Mouse (Mus musculus) embryonic facial prominence, embryonic 10.5 days (tissue): ENCODE data around the gene C87436. TPM values are rescaled to one million over a fixed set of nuclear protein-coding genes. Genes with fewer than 3 reads are reported as not detected.

Experiments
- DNase-seq: peaks from one replicate; pipeline ENCODE4 v3.0.0-alpha.2; 2017; ENCODE audit warnings: low spot score
- H3K27ac ChIP-seq: fragments of 300-500 bp; sonication (generic); replicated peaks from 2 replicates; pipeline ENCODE4 v1.5.1; 2016; ENCODE audit warnings: mild to moderate bottlenecking
- H3K27me3 ChIP-seq: fragments of 300-500 bp; sonication (generic); replicated peaks from 2 replicates; pipeline ENCODE4 v1.6.1; 2016; ENCODE audit warnings: low read depth, mild to moderate bottlenecking; ENCODE audit not compliant: poor library complexity, severe bottlenecking
- H3K36me3 ChIP-seq: fragments of 300-500 bp; sonication (generic); replicated peaks from 2 replicates; pipeline ENCODE4 v1.6.1; 2016; ENCODE audit warnings: mild to moderate bottlenecking, moderate library complexity
- H3K4me1 ChIP-seq: fragments of 300-500 bp; sonication (generic); 2 replicates; pipeline ENCODE4 v1.6.1; 2016
- H3K4me3 ChIP-seq: fragments of 300-500 bp; sonication (generic); 2 replicates; pipeline ENCODE4 v1.5.1; 2016; ENCODE audit warnings: mild to moderate bottlenecking, moderate library complexity
- H3K9me3 ChIP-seq: fragments of 300-500 bp; sonication (generic); 2 replicates; pipeline ENCODE4 v1.6.1; 2016; ENCODE audit warnings: mild to moderate bottlenecking
- WGBS: fragments of 180-500 bp; shearing (Covaris S2); methylation state at CpG from one replicate; pipeline ENCODE4 v1.1.7; 2016; 5-methylcytosine and 5-hydroxymethylcytosine counted together
- polyA plus RNA-seq: library from polyadenylated mRNA; unstranded; fragments of >200 nt; fragmentation: Nextera tagmentation; extraction: Ambion mirVana; gene quantifications from 2 replicates; pipeline ENCODE4 v1.2.1, GENCODE M21; 2016

The C87436 gene
- polyA plus RNA-seq, 1 experiment from 2014 or later, result 25.1 TPM

DNA sequence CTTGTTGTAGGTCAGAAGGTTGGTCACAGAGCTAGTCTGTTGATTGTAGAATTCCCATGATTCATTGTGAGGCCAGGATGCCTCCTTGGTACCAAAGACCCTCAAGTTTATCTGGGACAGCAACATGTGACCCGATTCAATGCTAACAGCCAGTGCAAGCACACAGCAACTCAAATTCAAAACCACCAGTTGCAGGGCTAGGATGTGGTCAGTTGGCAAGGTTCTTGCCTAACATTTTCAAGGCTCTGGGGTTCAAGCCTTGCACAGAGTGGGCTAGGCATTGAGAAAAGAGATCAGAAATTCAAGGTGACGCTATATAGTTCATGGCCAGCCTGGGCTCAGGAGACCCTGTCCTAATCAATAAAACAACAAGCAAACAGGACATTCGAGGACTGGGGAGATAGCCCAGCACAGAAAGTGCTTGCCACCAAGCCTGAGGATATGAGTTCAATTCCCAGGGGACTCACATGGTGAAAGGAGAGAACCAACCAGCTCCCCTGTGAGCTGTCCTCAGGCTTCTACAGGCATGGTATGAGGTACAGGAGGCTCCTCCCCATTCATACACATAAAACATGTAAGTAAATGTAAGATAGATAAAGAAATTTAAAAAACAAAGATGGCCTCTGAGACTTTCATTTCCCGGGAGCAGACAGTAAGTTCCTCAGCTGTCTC, 71.2 kb downstream of the C87436 start:
- no peaks in the 10 kb centered on the region for H3K27me3 ChIP-seq
- H3K27ac ChIP-seq, result no peak overlapping the region
- no peaks in the 10 kb centered on the region for H3K9me3 ChIP-seq
- no peak for DNase-seq
- no peaks in the 10 kb centered on the region for H3K36me3 ChIP-seq
- WGBS, result 85% methylated on average over 4 of the region's 4 CpGs
- no peak overlapping the region for H3K4me3 ChIP-seq
- H3K4me1 ChIP-seq, result no peaks in the 10 kb centered on the region

- Histone ChIP-seq H3K27ac (no peak overlapping the region), H3K9me3 (no peaks in the 10 kb centered on the region), H3K36me3 (no peaks in the 10 kb centered on the region), H3K27me3 (no peaks in the 10 kb centered on the region), H3K4me1 (no peaks in the 10 kb centered on the region), H3K4me3 (no peak overlapping the region)
- 74% methylated on average over 3 of the region's 3 CpGs for WGBS
- DNase-seq, result no peak
These were observed 71.7 kb downstream of the C87436 start for GRCm38 (mm10) chr6:86509866-86510200.

DNA sequence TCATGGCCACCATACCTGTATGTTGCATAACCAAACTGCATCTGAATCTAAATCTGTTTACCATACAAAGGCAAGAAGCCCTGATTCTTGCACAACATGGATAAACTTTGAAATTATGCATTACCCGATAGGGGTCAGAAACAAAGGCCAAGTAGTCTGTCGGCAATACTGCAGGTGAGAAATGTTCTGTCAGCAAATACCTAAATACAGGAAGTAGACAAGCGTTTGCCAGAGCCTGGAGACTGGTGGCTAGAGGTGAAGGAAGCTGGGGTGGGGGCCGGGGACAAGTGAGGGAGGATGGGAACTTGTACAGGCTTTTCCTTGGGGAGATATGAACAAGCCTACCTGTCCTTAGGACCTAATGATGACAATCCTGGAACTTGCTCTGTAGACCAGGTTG, 72.8 kb downstream of the C87436 start:
- H3K36me3 ChIP-seq, result no peaks in the 10 kb centered on the region
- H3K4me3 ChIP-seq, result no peak overlapping the region
- no peaks in the 10 kb centered on the region for H3K4me1 ChIP-seq
- H3K27ac ChIP-seq, result no peak overlapping the region
- no peaks in the 10 kb centered on the region for H3K9me3 ChIP-seq
- WGBS, result 75% methylated on average over 4 of the region's 4 CpGs
- no peak for DNase-seq
- H3K27me3 ChIP-seq, result no peaks in the 10 kb centered on the region

- 92% methylated on average over 4 of the region's 4 CpGs for WGBS
- Histone ChIP-seq H3K9me3 (no peaks in the 10 kb centered on the region), H3K27ac (no peak overlapping the region), H3K36me3 (no peaks in the 10 kb centered on the region), H3K4me3 (no peak overlapping the region), H3K4me1 (no peaks in the 10 kb centered on the region), H3K27me3 (no peaks in the 10 kb centered on the region)
- no peak for DNase-seq
These were observed 75.1 kb downstream of the C87436 start for GRCm38 (mm10) chr6:86513296-86513695.

DNA sequence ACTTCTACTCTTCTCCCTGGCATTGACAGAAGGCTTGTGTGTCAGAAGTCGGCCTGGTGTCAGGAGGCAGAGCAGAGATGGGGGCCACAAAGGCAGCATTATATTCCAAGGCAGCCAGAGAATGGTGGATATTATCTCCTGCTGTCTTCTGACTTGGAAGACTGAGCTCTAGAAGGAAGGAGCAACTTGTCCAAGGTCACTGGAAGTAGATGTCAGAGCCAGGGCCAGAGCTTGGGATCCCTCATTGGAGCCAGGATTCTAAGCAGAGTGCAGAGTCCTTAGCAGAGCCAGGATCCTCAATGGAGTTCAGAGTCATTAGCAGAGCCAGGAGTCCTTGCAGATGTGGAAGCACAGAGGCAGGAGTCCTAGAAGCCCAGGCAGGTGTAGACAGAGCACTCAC, 77.8 kb downstream of the C87436 start:
- 58% methylated on average over 1 of the region's 1 CpGs for WGBS
- H3K4me3 ChIP-seq, result no peak overlapping the region
- H3K9me3 ChIP-seq, result no peaks in the 10 kb centered on the region
- H3K27me3 ChIP-seq, result no peaks in the 10 kb centered on the region
- no peaks in the 10 kb centered on the region for H3K4me1 ChIP-seq
- H3K36me3 ChIP-seq, result peaks cover 3% of the 10 kb centered on the region
- DNase-seq, result no peak
- no peak overlapping the region for H3K27ac ChIP-seq

DNA sequence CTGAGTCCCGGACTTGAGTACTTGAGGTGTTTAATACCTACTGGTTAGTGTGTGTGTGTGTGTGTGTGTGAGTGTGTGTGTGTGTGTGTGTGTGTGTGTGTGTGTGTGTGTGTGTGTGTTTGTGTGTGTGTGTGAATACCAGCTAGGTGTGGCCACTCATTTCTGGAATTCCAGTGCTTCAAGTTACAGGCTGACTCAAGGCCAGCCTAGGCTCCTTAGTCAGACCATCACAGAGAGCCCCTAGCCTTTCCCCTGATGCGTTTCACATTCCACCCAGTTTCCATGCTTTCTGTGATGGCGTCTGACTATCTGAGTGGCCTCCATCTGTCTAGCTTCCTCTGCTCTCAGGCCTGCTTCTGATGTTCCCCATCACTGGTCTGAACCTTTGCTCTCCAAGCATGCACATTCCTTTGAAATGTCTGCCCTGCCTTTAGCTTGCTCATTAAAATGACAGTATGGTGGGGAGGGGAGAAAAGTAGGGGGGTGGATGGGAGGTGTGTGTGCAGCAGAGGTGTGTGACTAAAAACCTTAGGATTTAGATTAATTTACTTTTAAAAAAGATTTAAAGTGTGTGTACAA, 81.7 kb downstream of the C87436 start:
- H3K4me3 ChIP-seq, result no peak overlapping the region
- peaks cover 35% of the 10 kb centered on the region for H3K36me3 ChIP-seq
- H3K4me1 ChIP-seq, result peaks cover 15% of the 10 kb centered on the region
- DNase-seq, result no peak
- no peaks in the 10 kb centered on the region for H3K9me3 ChIP-seq
- WGBS, result 75% methylated on average over 3 of the region's 3 CpGs
- H3K27ac ChIP-seq, result no peak overlapping the region
- H3K27me3 ChIP-seq, result no peaks in the 10 kb centered on the region

- DNase-seq, result no peak
- no peaks in the 10 kb centered on the region for H3K9me3 ChIP-seq
- H3K27ac ChIP-seq, result no peak overlapping the region; the same call in 1 of the 2 replicates
- peak overlapping the region; percentile 98 for H3K4me3 ChIP-seq
- 81% methylated on average over 5 of the region's 5 CpGs for WGBS
- H3K36me3 ChIP-seq, result peaks cover 41% of the 10 kb centered on the region
- H3K4me1 ChIP-seq, result peaks cover 18% of the 10 kb centered on the region
- no peaks in the 10 kb centered on the region for H3K27me3 ChIP-seq
These were observed 84.1 kb downstream of the C87436 start for GRCm38 (mm10) chr6:86522001-86522911.

Other genes starting within 250 kb of the C87436 start
- 2.1 and 2.4 TPM in 2 replicates for gene Tgfa, start 243.2 kb upstream of the C87436 start, polyA plus RNA-seq
- gene Fam136a, start 72.7 kb upstream of the C87436 start, polyA plus RNA-seq, result 191 and 201 TPM in 2 replicates
- gene Snrpg, start 67.1 kb upstream of the C87436 start, polyA plus RNA-seq, result 902 and 949 TPM in 2 replicates
- 68.2 and 73.0 TPM in 2 replicates for gene Pcyox1, start 41.2 kb upstream of the C87436 start, polyA plus RNA-seq
- 214 and 222 TPM in 2 replicates for gene Tia1, start 34.2 kb upstream of the C87436 start, polyA plus RNA-seq
- gene Gm44790, start 11.7 kb upstream of the C87436 start, polyA plus RNA-seq, result 0.69 and 2.5 TPM in 2 replicates
- gene Pcbp1, start 87.9 kb downstream of the C87436 start, polyA plus RNA-seq, result 560 and 592 TPM in 2 replicates
- gene Asprv1, start 189.8 kb downstream of the C87436 start, polyA plus RNA-seq, result 0.69 and 1.3 TPM in 2 replicates
- 9.5 and 11.4 TPM in 2 replicates for gene Mxd1, start 230.8 kb downstream of the C87436 start, polyA plus RNA-seq
- gene Snrnp27, start 246.1 kb downstream of the C87436 start, polyA plus RNA-seq, result 124 and 134 TPM in 2 replicates